17 mouse cellular contexts compared by ENCODE assay signal in genomic region chr3:145701945-145702344, GRCm38 (mm10). TPM values are rescaled to one million over a fixed set of nuclear protein-coding genes. Genes with fewer than 3 reads are reported as not detected.
DNase-seq lines count a peak whose midpoint lies in the region; ATAC-seq and TF ChIP-seq lines count a peak whose summit lies in the region.
"Had no signal": no experiment of that assay in that cellular context is flagged by ENCODE, and none has a peak within 500 bp of the region (broad histone marks: within the 10 kb centered on the region; RNA-seq: fewer than 3 reads in every experiment).

No protein-coding gene starts in this region.

- peaks cover 7% of the 10 kb centered on the region; the same call in 1 of the 2 replicates for H3K4me1 ChIP-seq in limb, embryonic 11.5 days (ENCODE audit: control insufficient read depth, insufficient read depth, low read length)
- H3K4me1 ChIP-seq in limb, embryonic 10.5 days = peaks cover 29% of the 10 kb centered on the region
- H3K4me1 ChIP-seq in MEL (ENCODE audit: control insufficient read depth in 1 of 2, insufficient read depth in 2 of 2, low read length in 2 of 2) = no peaks in the 10 kb centered on the region
- H3K4me1 ChIP-seq in embryonic fibroblast, embryonic 13.5 days (ENCODE audit: control insufficient read depth, insufficient read depth, low read length) = peaks cover 29% of the 10 kb centered on the region
- no peaks in the 10 kb centered on the region for H3K4me1 ChIP-seq in midbrain, embryonic 15.5 days

- H3K36me3 ChIP-seq in limb, embryonic 11.5 days (ENCODE audit: control insufficient read depth, insufficient read depth, low read length) = no peaks in the 10 kb centered on the region
- no peaks in the 10 kb centered on the region for H3K36me3 ChIP-seq in limb, embryonic 10.5 days
- no peaks in the 10 kb centered on the region for H3K36me3 ChIP-seq in MEL (ENCODE audit: control insufficient read depth in 1 of 2, insufficient read depth in 2 of 2, low read length in 2 of 2)
- no peaks in the 10 kb centered on the region for H3K36me3 ChIP-seq in midbrain, embryonic 15.5 days (replicated peaks)
- H3K36me3 ChIP-seq: embryonic facial prominence, embryonic 10.5 days; heart, embryonic 15.5 days; hindbrain, embryonic 13.5 days had no signal

- WGBS in limb, embryonic 11.5 days = 74% methylated on average over 6 of the region's 6 CpGs
- WGBS in limb, embryonic 10.5 days = 72% methylated on average over 6 of the region's 6 CpGs
- 81% methylated on average over 6 of the region's 6 CpGs for WGBS in midbrain, embryonic 15.5 days

- no peak for TF ChIP-seq RAD21 in MEL (IDR thresholded peaks at IDR 0.05; ENCODE audit: low read depth, low read length)

- no peak for TF ChIP-seq POLR2A in MEL (IDR thresholded peaks at IDR 0.05; ENCODE audit: control insufficient read depth in 1 of 2, insufficient read depth in 1 of 2, low read depth in 1 of 2, low read length in 2 of 2, poor library complexity in 1 of 2)
- no peak for TF ChIP-seq POLR2A in embryonic fibroblast, embryonic 13.5 days (IDR thresholded peaks at IDR 0.05; ENCODE audit: low read depth, low read length)

- no peak overlapping the region for H3K9ac ChIP-seq in limb, embryonic 11.5 days (ENCODE audit: low read length)
- H3K9ac ChIP-seq in MEL (ENCODE audit: control insufficient read depth, low read depth, low read length, poor library complexity, severe bottlenecking) = no peak overlapping the region
- H3K9ac ChIP-seq in midbrain, embryonic 15.5 days = no peak overlapping the region
- H3K9ac ChIP-seq: heart, embryonic 15.5 days; hindbrain, embryonic 13.5 days had no signal

- no peak overlapping the region for H3K27ac ChIP-seq in limb, embryonic 11.5 days (replicated peaks; ENCODE audit: low read depth, low read length)
- H3K27ac ChIP-seq in limb, embryonic 10.5 days = no peak overlapping the region
- H3K27ac ChIP-seq in MEL (ENCODE audit: control insufficient read depth, low read depth, low read length) = no peak overlapping the region
- peak overlapping the region; percentile 99 for H3K27ac ChIP-seq in embryonic fibroblast, embryonic 13.5 days (ENCODE audit: insufficient read depth, low read length)
- no peak overlapping the region for H3K27ac ChIP-seq in midbrain, embryonic 15.5 days
- H3K27ac ChIP-seq: heart, embryonic 15.5 days; hindbrain, embryonic 13.5 days; layer of hippocampus, adult 2 months had no signal

- no peak overlapping the region for H3K4me2 ChIP-seq in limb, embryonic 11.5 days (ENCODE audit: low read depth, severe bottlenecking)
- H3K4me2 ChIP-seq in midbrain, embryonic 15.5 days = no peak overlapping the region
- H3K4me2 ChIP-seq: heart, embryonic 15.5 days; hindbrain, embryonic 13.5 days had no signal

- no peak for TF ChIP-seq CTCF in MEL (IDR thresholded peaks at IDR 0.05 in 2 of 3, conservative IDR thresholded peaks at IDR 0.05 in 1 of 3; ENCODE audit: control insufficient read depth in 1 of 3, insufficient read depth in 1 of 3, low read depth in 2 of 3, low read length in 3 of 3, poor library complexity in 1 of 3, severe bottlenecking in 1 of 3)
- TF ChIP-seq CTCF in embryonic fibroblast, embryonic 13.5 days (IDR thresholded peaks at IDR 0.05; ENCODE audit: borderline replicate concordance, insufficient read depth, low read length) = no peak

- H3K4me3 ChIP-seq in limb, embryonic 11.5 days (ENCODE audit: low read depth, low read length) = no peak overlapping the region
- no peak overlapping the region for H3K4me3 ChIP-seq in limb, embryonic 10.5 days
- H3K4me3 ChIP-seq in MEL (ENCODE audit: control insufficient read depth in 1 of 2, insufficient read depth in 1 of 2, low read depth in 2 of 2, low read length in 2 of 2) = no peak overlapping the region
- no peak overlapping the region for H3K4me3 ChIP-seq in embryonic fibroblast, embryonic 13.5 days (ENCODE audit: insufficient read depth, low read length)
- no peak overlapping the region for H3K4me3 ChIP-seq in midbrain, embryonic 15.5 days
- H3K4me3 ChIP-seq: embryonic facial prominence, embryonic 10.5 days; heart, embryonic 15.5 days; hindbrain, embryonic 13.5 days; layer of hippocampus, adult 2 months had no signal

- DNase-seq in limb, embryonic 11.5 days (ENCODE audit: low spot score) = no peak
- no peak for DNase-seq in limb, embryonic 10.5 days (ENCODE audit: low spot score)
- peak; percentile 3 for DNase-seq in MEL (ENCODE audit: low read depth, low spot score)
- no peak for DNase-seq in frontal cortex, postnatal 25 days (ENCODE audit: low spot score in 2 of 2)
- DNase-seq in cerebellum, postnatal 4 days (ENCODE audit: low spot score in 2 of 2) = no peak
- DNase-seq: cerebellum, adult 8-10 months; gastrocnemius, postnatal 14 days; kidney, adult 8-10 months; right cerebral cortex, postnatal 25 days had no signal

- H3K9me3 ChIP-seq in limb, embryonic 11.5 days (ENCODE audit: control insufficient read depth, low read length) = no peaks in the 10 kb centered on the region
- no peaks in the 10 kb centered on the region for H3K9me3 ChIP-seq in limb, embryonic 10.5 days (replicated peaks)
- no peaks in the 10 kb centered on the region for H3K9me3 ChIP-seq in MEL (replicated peaks; ENCODE audit: insufficient read depth, low read length)
- no peaks in the 10 kb centered on the region for H3K9me3 ChIP-seq in midbrain, embryonic 15.5 days
- H3K9me3 ChIP-seq: embryonic facial prominence, embryonic 10.5 days; heart, embryonic 15.5 days; hindbrain, embryonic 13.5 days had no signal

- TF ChIP-seq EP300 in MEL (IDR thresholded peaks at IDR 0.05; ENCODE audit: low read depth in 1 of 2, low read length in 2 of 2) = no peak

- ATAC-seq in limb, embryonic 11.5 days (ENCODE audit: insufficient number of reproducible peaks, low FRiP score, low TSS enrichment, low read depth) = peak; percentile 42; the same call in 1 of the 2 replicates
- ATAC-seq in midbrain, embryonic 15.5 days (replicated peaks) = 0 out of 2 replicates have a peak, but pooled peaks have one; percentile 48
- ATAC-seq: activated CD4-positive, CD25-positive, alpha-beta regulatory T cell, adult 4 months; lung, postnatal 0 days had no signal

- no peaks in the 10 kb centered on the region for H3K79me2 ChIP-seq in MEL (ENCODE audit: control insufficient read depth, insufficient read depth, low read length, poor library complexity)

- H3K27me3 ChIP-seq in limb, embryonic 11.5 days (ENCODE audit: control insufficient read depth, insufficient read depth, low read length) = no peaks in the 10 kb centered on the region
- H3K27me3 ChIP-seq in limb, embryonic 10.5 days (ENCODE audit: low read depth, poor library complexity, severe bottlenecking) = no peaks in the 10 kb centered on the region
- no peaks in the 10 kb centered on the region for H3K27me3 ChIP-seq in MEL (ENCODE audit: control insufficient read depth in 1 of 2, insufficient read depth in 2 of 2, low read length in 2 of 2)
- no peaks in the 10 kb centered on the region; the same call in 1 of the 2 replicates for H3K27me3 ChIP-seq in midbrain, embryonic 15.5 days (replicated peaks)
- H3K27me3 ChIP-seq: heart, embryonic 15.5 days; hindbrain, embryonic 13.5 days had no signal

TF ChIP-seq in MEL, 35 proteins besides CTCF, POLR2A, EP300 and RAD21 (continues in another document):
- no peak for TF ChIP-seq RCOR1 (IDR thresholded peaks at IDR 0.05; ENCODE audit: low read depth, low read length)
- TF ChIP-seq E2F4 (IDR thresholded peaks at IDR 0.05; ENCODE audit: borderline replicate concordance, low read depth, low read length) = no peak
- TF ChIP-seq CHD1 (IDR thresholded peaks at IDR 0.05; ENCODE audit: low read depth, low read length) = no peak
- no peak for TF ChIP-seq BHLHE40 (IDR thresholded peaks at IDR 0.05; ENCODE audit: borderline replicate concordance, low read depth, low read length)
- TF ChIP-seq MXI1 (IDR thresholded peaks at IDR 0.05; ENCODE audit: low read depth, low read length) = no peak
- no peak for TF ChIP-seq SMC3 (IDR thresholded peaks at IDR 0.05; ENCODE audit: low read depth, low read length)
- TF ChIP-seq NRF1 (IDR thresholded peaks at IDR 0.05; ENCODE audit: insufficient read depth, low read depth, low read length, poor library complexity, severe bottlenecking) = no peak
- TF ChIP-seq USF1 (IDR thresholded peaks at IDR 0.05; ENCODE audit: low read depth, low read length) = no peak
- TF ChIP-seq MYC (IDR thresholded peaks at IDR 0.05; ENCODE audit: low read depth, low read length) = no peak
- TF ChIP-seq NELFE (IDR thresholded peaks at IDR 0.05; ENCODE audit: low read depth, low read length) = no peak
- no peak for TF ChIP-seq USF2 (IDR thresholded peaks at IDR 0.05; ENCODE audit: borderline replicate concordance in 1 of 2, insufficient read depth in 1 of 2, low read depth in 1 of 2, low read length in 2 of 2)
- no peak for TF ChIP-seq MAX (IDR thresholded peaks at IDR 0.05; ENCODE audit: low read length)
- TF ChIP-seq ZKSCAN1 (IDR thresholded peaks at IDR 0.05; ENCODE audit: low read depth, low read length) = no peak
- no peak for TF ChIP-seq JUND (IDR thresholded peaks at IDR 0.05; ENCODE audit: low read depth, low read length)
- no peak for TF ChIP-seq GABPA (IDR thresholded peaks at IDR 0.05; ENCODE audit: low read depth, low read length)
- TF ChIP-seq ETS1 (IDR thresholded peaks at IDR 0.05; ENCODE audit: low read depth, low read length) = no peak
- no peak for TF ChIP-seq ZNF384 (IDR thresholded peaks at IDR 0.05; ENCODE audit: low read depth, low read length)
- TF ChIP-seq UBTF (IDR thresholded peaks at IDR 0.05; ENCODE audit: borderline replicate concordance, insufficient read depth, low read depth, low read length) = no peak

RNA-seq across cellular contexts. Expression of gene Ccn1, which starts 52.2 kb away (rescaled TPM):
- 26.4 and 29.8 TPM in 2 replicates for polyA plus RNA-seq in limb, embryonic 11.5 days (2014; fragmentation: Nextera tagmentation; extraction: Ambion mirVana)
- polyA plus RNA-seq in limb, embryonic 10.5 days (2016; fragmentation: Nextera tagmentation; extraction: Ambion mirVana) = 27.0 and 33.3 TPM in 2 replicates
- total RNA-seq in MEL (2012; rRNA removed) = not detected in 2 replicates
- not detected for polyA plus RNA-seq in MEL (2012; ENCODE audit: insufficient read depth in 1 of 2, insufficient read length in 2 of 2, low read depth in 1 of 2, low replicate concordance in 2 of 2, missing spikeins in 1 of 2)
- 464 and 759 TPM in 2 replicates for polyA plus RNA-seq in embryonic fibroblast, embryonic 13.5 days (2011; ENCODE audit: insufficient read length, low read depth, missing spikeins)
- 8.3 and 9.1 TPM in 2 replicates for polyA plus RNA-seq in midbrain, embryonic 15.5 days (2015; fragmentation: Nextera tagmentation; extraction: Ambion mirVana)
- polyA plus RNA-seq: activated CD4-positive, CD25-positive, alpha-beta regulatory T cell, adult 4 months had no signal

RNA-seq across cellular contexts. Expression of gene Ddah1, which starts 56.5 kb away (rescaled TPM):
- 14.0 and 15.6 TPM in 2 replicates for polyA plus RNA-seq in limb, embryonic 11.5 days (2014; fragmentation: Nextera tagmentation; extraction: Ambion mirVana)
- 13.7 and 14.2 TPM in 2 replicates for polyA plus RNA-seq in limb, embryonic 10.5 days (2016; fragmentation: Nextera tagmentation; extraction: Ambion mirVana)
- not detected in 2 replicates for total RNA-seq in MEL (2012; rRNA removed)
- not detected for polyA plus RNA-seq in MEL (2012; ENCODE audit: insufficient read depth in 1 of 2, insufficient read length in 2 of 2, low read depth in 1 of 2, low replicate concordance in 2 of 2, missing spikeins in 1 of 2)
- 145 and 197 TPM in 2 replicates for polyA plus RNA-seq in embryonic fibroblast, embryonic 13.5 days (2011; ENCODE audit: insufficient read length, low read depth, missing spikeins)
- polyA plus RNA-seq in midbrain, embryonic 15.5 days (2015; fragmentation: Nextera tagmentation; extraction: Ambion mirVana) = 135 and 137 TPM in 2 replicates
- polyA plus RNA-seq: activated CD4-positive, CD25-positive, alpha-beta regulatory T cell, adult 4 months had no signal

Comparison
In these comparisons a context has a peak if more than half of its experiments do, and no peak if none do; other contexts are left out.
1. RNA of gene Ccn1, which starts 52.2 kb away (polyA plus RNA-seq): 464 to 759 TPM in embryonic fibroblast, embryonic 13.5 days; 27.0 to 33.3 TPM in limb, embryonic 10.5 days, 26.4 to 29.8 TPM in limb, embryonic 11.5 days, not detected in MEL and 8.3 to 9.1 TPM in midbrain, embryonic 15.5 days; every median in the first group is over 10 times any median in the second.
2. RNA of gene Ddah1, which starts 56.5 kb away (polyA plus RNA-seq): 145 to 197 TPM in embryonic fibroblast, embryonic 13.5 days, 135 to 137 TPM in midbrain, embryonic 15.5 days, 14.0 to 15.6 TPM in limb, embryonic 11.5 days and 13.7 to 14.2 TPM in limb, embryonic 10.5 days; not detected in MEL; every median in the first group is over 10 times any median in the second.